Mouse (Mus musculus) common myeloid progenitor, adult 5-6 weeks (primary cell): ENCODE results near the gene Scamp3. TPM values are rescaled to one million over a fixed set of nuclear protein-coding genes. Genes with fewer than 3 reads are reported as not detected.
"Not testable (repeated sequence)": the region's sequence is repeated elsewhere in the genome, so short reads cannot be mapped to it uniquely, and the experiment has no call there.

Source experiments
- ATAC-seq: replicated peaks from 2 replicates; pipeline ENCODE4 v1.8.0; 2016; ENCODE audit warnings: low read depth, mild to moderate bottlenecking, moderate TSS enrichment, inconsistent platforms; ENCODE audit not compliant: poor library complexity, severe bottlenecking
- total RNA-seq: library from RNA; stranded (forward); fragments of 200-1000, 187-1606 nt; gene quantifications from 2 replicates; pipeline ENCODE4 v1.2.3, GENCODE M21; 2017

Scamp3 gene
- total RNA-seq, 1 experiment from 2014 or later, result 46.9 TPM

- ATAC-seq, result no peak
Measured at GRCm38 (mm10) chr3:89193351-89193750, 16.1 kb downstream of the Scamp3 start.

DNA sequence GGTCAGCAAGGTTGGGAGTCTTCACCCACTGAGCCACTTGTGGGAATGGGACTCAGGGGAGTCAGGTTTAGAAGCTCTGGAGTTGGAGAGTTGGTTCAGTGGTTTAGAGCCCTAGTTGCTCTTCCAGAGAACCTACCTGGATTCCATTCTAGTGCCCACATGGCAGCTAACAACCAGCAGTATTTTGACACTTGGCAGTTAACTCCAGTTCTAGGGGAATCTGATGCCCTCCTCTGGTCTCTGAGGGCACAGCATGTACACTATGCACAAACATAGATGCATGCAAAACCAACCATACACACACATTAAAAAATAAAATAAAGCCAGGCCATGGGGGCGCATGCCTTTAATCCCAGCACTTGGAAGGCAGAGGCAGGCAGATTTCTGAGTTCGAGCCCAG lies 16.6 kb downstream of the Scamp3 start:
- peak; percentile 33; the same call in 1 of the 2 replicates for ATAC-seq

DNA sequence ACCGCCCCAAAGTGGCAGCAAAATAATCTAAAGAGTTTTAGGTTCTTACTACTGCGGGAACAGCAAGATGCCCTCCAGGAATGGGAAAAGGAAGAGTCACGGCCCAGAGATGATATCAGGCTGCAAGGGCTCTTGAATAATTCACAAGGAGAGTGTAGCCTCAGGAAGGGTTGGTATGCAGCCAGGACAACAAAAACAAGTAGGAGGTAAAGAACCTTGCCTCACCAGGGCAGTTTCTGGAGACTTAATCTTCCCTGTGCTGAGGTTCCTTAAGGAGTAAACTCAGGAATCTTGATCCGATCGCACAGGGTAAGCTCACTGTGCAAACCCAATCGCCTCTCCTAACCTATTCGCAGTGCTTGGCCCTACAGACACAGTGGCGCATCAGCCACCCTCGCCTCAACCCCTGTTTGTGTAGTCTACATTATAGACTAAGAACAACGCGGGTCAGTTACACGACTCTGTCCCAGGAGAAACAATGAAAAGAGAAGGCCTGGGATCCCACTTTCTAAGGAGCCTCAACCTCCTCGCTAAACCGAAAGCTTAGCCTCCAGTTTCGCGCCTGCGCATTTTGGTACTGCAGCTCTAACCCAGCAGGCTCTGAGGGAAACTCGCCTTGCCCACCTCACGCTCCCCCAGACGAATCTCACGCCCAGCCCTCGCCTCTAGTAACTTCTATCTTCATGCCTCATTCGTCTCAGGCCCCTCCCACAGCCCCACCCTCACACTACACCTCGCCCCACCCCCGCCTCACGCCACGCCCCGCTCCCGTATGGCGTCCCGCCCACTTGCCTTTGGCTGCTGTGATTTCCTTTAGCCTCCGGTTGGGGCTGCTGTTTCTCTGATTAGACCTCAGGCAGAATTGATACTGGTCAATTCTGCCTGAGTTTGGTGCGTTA lies 19.0 kb downstream of the Scamp3 start:
- peak; percentile 98 for ATAC-seq

- no peak for ATAC-seq
Measured at GRCm38 (mm10) chr3:89199839-89200238, 22.6 kb downstream of the Scamp3 start.

DNA sequence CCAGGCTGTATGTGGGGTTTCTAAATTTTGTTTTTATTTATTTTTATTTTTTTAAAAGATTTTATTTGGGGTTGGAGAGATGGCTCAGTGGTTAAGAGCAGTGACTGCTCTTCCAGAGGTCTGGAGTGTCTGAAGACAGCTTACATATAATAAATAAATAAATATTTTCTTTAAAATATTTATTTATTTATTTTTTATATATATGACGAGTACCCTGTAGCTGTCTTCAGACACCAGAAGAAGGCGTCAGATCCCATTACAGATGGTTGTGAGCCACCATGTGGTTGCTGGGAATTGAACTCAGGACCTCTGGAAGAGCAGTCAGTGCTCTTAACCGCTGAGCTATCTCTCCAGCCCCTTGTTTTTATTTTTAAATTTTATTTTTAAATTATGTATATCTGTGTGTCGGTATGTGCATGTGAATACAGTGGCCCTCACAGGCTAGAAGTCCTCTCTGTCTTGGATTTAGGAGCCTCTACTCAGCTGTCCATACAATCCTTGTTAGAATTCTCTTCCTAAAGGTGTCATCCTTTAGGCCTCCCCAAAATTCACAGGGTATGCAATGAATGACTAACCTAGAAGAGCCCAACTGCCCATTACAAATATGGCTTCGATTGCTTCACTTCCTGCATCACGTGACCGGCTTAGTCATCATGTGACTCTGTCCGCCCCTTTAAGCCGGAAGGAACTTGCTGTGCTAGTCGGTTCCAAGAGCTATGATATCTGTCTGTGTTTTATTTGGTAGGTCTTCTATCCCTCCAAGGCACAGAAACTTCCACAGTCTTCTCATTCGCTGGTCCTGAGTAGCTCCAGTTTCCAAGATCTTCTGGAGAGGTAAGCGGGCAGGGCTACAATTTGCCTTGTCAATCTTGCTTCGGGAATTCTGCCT lies 25.2 kb downstream of the Scamp3 start, which contains the start of gene Gba:
Gene Gba (plus strand): TSS at position 676 of the 889 bp plus-strand sequence.
- ATAC-seq, result peak; percentile 89

GRCm38 (mm10) chr3:89203142-89203514 lies 25.9 kb downstream of the Scamp3 start:
- ATAC-seq, result no peak

DNA sequence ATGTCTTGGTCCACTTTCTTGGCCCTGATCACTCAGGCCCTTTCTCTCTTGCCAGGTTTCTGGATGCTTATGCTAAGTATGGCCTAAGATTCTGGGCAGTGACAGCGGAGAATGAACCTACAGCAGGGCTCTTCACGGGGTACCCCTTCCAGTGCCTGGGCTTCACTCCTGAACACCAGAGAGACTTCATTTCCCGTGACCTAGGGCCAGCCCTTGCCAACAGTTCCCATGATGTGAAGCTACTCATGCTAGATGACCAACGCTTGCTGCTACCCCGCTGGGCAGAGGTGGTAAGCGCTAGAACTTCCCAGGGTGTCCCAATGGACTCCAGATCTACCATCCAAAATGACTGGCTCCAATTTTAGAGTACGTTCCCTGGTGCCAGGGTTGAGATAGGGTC lies 28.8 kb downstream of the Scamp3 start:
- no peak for ATAC-seq

- ATAC-seq, result no peak
Measured at GRCm38 (mm10) chr3:89206695-89207094, 29.4 kb downstream of the Scamp3 start.

- no peak for ATAC-seq
Measured at GRCm38 (mm10) chr3:89208075-89208657, 30.9 kb downstream of the Scamp3 start.

DNA sequence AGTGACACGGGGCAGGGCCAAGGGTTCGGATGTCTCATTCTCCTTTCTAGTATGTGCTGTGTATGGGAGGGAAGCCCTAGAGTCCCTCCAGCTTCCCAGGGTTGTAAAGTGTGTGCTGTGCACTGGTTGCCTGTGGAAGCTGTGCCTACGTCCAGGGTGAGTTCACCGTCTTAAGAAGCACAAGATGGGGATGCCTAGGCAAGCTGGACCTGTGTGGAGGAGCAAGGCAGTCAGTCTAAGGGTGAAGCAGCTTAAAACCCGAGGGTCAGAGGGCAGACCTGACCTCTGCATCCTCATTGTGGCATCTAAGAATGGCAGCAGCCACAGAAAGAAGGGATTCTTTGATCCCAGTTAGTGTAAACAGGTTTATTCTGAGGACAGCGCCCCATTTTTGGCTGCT lies 31.5 kb downstream of the Scamp3 start:
- ATAC-seq, result no peak

DNA sequence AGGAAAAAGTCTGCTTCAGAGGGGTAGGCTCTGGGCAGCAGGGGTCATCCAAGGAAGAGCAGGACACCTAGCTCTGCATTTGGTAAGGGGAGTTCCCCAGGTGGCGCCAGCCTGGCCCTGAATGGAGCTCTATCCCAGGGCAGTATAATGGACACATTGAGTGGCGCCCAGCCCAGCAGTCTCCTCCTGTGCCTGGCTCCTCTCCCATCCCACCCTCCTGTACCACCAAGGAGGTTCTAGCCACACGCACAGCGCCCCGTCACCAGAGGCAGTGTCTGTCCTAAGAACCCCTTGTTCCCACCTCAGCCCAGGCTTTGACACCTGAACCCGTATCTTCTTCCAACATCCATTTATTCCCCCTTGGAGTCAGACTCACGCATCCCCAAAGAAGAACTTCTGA lies 32.5 kb downstream of the Scamp3 start:
- no peak for ATAC-seq

GRCm38 (mm10) chr3:89210162-89210561 lies 32.9 kb downstream of the Scamp3 start:
- ATAC-seq, result no peak

DNA sequence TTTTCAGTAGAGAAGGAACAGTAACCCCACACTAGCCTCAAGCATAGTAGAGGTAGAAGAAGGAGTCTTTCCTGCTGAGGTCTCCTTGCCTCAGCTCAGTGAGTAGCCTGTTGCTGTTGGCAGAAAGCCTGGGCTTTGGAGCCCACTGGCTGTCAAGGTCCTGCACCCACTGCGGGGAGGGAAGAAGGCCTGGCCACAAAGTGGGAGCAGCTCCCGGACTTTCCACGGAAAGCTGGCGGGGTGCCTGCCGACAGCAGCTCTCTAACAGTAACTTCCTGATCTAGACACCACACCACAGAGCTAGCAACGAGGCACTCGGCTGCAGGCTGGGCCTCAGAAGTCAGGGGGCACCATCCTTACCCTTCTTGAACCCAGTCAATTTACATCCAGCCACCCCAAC lies 33.5 kb downstream of the Scamp3 start:
- ATAC-seq, result no peak

- ATAC-seq, result peak; percentile 84
Measured at GRCm38 (mm10) chr3:89213803-89214530, 36.7 kb downstream of the Scamp3 start.

- no peak for ATAC-seq
Measured at GRCm38 (mm10) chr3:89214681-89215411, 37.6 kb downstream of the Scamp3 start, which contains the start of gene Thbs3. Gene Thbs3 (plus strand): TSS chr3:89215180.

GRCm38 (mm10) chr3:89215853-89216252 lies 38.6 kb downstream of the Scamp3 start:
- peak; percentile 66 for ATAC-seq

- not testable (repeated sequence) for ATAC-seq
Measured at GRCm38 (mm10) chr3:89216407-89216806, 39.1 kb downstream of the Scamp3 start.

GRCm38 (mm10) chr3:89218271-89218670 lies 41.0 kb downstream of the Scamp3 start:
- ATAC-seq, result no peak

GRCm38 (mm10) chr3:89219546-89219945 lies 42.3 kb downstream of the Scamp3 start:
- ATAC-seq, result no peak; the same call in 1 of the 2 replicates
